Mouse (Mus musculus) kidney, adult 11 months (tissue): ENCODE results near the gene Glud1.
"Not testable (repeated sequence)": the region's sequence is repeated elsewhere in the genome, so short reads cannot be mapped to it uniquely, and the experiment has no call there.

Source experiments
- DNase-seq: peaks from one replicate; pipeline ENCODE4 v3.0.0; 2022

Glud1 gene

DNA sequence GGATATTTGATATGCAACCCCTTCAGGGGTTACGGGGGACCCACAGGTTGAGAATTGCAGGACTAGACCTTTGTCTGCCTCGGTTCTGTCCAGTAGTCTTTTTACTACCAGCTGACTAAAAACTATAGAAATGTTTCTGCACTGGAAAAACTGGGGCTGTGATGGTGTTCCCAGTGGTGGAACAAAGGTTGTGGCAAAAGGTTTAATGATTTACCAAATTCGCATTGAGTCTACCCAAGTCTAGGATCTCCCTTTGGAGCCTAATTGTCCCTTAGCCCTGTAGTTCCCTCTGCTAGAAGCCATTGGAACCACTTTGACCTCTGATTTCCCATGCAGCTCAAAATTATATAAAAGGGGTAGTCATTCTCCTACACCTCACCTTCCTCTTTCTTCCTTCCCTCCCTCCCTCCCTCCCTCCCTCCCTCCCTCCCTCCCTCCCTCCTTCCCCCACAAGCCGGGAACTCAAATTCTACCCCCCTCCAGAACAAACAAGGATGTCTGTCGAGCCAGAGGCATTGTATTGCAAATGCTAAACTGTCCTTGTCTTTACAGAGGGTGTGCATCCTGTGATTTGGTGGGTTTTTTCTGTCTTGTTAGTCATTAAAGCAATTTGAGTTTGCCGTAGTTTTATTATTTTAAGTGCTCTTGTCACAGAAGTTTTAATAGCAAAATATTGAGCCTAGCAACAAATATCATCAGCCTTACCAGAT is 2.0 kb downstream of the Glud1 start:
- DNase-seq, result peak; percentile 71

DNA sequence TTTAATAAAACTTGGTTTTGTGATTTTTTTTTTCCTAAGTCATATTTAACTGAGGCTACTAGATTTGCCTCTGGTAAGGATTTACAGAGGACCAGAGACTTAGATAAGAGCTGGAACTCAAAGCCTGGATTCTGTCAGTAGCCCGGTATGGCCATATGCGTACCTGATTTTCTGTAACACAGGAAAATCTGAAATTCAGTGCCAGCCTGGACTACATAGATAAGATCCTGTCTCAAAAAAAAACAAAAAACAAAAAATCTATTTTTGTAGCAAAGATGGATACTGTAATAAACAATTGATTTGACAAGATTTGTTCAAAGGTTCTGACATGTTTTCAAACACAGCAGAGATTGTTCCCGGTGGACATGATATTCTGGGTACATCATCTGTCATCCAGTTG is 3.1 kb downstream of the Glud1 start:
- no peak for DNase-seq

DNA sequence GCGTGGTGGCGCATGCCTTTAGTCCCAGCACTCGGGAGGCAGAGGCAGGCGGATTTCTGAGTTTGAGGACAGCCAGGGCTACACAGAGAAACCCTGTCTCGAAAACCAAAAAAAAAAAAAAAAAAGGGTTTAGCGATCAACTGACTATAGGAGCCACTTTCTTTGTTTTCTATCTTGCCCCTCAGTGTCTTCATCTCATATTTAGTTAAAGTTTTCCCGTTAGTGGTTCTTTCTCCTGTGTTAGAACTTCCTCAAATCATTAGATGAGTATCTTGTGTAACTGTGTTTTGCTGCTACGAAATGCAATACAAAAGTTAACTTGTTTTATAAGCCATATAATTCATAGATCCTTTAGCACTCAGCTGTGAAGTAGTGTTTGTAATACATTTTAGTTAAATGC is 3.9 kb downstream of the Glud1 start:
- not testable (repeated sequence) for DNase-seq

DNA sequence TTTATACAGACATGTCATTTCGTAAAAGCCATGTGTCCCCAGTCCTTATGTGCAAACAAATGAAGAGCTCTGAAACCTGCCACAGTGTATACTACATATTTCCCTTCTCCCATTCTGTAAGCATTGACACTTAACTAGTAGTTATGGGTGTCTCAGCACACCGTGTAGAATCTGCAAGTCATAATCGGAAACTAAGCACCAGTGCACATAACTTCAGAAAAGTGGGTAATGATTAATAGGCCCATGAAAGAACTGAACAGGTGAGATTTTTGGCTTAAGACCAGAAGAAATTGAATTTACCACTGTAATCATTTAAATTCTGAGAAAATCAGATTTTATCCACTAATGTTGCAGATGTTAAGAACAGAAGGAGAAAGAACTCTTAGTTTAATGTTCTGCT is 4.3 kb downstream of the Glud1 start:
- DNase-seq, result no peak

DNA sequence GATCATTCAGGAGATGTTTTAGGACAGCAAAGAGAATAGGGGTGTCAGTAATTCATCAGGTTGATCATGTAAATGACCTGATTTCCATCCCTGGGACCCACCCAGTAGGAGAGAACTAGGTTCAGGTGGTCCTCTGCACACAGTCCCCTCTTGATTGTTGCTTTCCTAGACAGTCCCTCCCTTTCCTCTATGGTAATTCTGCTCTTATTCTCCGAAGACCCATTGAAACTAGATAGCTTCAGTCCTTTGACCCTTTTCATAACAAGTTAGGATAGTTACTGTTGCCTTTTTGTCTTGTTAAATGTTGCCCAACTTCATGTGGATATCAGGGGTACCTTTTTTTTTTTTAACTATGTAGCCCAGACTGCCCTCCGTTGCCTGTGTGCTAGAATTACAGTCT is 5.8 kb downstream of the Glud1 start:
- DNase-seq, result no peak

DNA sequence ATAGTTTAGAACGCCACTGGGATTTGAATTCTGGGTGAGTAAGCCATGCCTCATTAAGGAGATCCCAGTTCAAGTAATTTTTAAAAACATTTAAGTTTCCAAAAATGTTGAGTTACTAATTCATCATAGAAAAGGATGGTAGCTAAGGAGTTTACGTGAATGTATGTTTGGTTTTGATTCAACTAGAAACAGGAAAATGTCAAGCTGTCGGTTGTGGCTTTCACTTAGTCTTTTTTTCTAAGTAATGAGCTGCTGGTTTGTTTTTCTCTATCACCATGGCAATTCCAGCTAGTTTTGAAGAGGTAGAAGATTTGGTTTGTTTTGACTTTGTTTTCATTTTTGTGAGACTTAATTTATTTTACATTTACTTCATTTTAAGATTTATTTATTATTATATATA is 6.9 kb downstream of the Glud1 start:
- no peak for DNase-seq

DNA sequence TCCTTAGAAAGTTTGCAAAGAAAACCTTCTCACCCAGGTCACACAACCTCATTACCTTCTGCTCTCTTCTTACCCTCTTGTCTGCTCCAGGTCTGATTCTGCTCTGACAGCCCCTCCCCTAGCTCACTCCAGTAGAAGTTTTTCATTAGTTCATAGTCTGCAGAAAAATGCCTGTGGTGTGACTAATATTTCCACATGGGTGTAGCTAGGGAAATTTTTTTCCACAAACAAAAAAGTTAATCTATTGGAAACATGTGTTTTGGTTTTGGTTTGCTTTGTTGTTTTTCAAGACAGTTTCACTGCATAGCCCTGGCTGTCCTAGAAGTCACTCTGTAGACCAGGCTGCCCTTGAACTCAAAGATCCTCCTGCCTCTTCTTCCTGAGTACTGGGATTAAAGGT is 7.6 kb downstream of the Glud1 start:
- DNase-seq, result no peak

DNA sequence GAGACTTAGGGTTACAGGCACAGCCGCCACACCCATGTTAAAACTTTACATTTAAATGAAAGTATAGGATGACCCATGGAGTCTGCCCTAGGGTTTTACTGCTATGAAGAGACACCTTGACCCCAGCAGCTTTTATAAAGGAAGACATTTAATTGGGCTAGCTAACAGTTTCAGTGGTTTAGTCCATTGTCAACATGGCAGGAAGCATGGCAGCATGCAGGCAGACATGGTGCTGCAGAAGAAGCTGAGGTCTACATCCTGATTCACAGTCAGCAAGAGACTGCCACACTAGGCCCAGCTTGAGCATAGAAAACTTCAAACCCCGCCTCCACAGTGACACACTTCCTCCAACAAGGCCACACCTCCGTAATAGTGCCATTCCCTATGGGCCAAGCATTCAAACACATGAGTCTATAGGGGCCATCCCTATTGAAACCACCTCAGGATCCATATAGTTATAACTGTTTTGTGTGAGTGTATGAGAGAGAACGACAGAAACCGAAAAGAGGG is 13.1 kb downstream of the Glud1 start:
- no peak for DNase-seq

DNA sequence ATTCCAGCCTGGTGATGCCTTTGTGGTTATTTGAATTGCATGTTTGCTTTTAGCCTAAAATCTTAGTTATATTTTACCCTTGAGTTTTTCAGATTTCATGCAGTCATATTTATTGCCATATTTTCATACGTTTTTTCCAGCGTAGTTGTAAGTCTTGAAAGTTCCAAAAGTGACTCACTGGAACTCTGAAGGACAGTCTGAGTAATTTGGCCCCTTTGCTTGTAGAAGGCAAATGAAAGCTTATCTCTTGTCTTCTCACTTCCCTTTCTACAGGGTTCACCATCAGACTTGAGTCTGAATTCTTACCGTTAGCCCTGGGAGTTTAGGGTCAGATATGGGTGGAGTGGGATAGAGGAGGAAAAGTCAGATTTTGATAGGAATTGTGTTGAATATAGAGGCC is 16.1 kb downstream of the Glud1 start:
- no peak for DNase-seq

DNA sequence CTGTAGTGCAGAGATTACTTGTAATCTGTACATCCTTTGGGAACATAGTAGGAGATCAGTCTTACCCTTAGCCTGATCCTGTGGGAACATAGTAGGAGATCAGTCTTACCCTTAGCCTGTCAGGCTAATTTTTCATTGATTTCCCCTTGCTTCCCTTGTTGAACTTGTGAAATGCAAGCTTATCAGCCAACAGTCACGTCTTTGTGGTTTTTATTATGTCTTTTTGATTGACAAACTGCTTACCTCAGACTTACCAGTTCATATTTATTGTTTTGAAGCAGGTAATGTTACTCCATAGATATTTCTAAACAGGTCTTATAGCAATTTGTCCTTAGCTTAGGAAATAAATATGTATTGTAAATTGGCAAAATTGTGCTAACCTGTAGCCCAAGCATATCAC is 17.1 kb downstream of the Glud1 start:
- no peak for DNase-seq

DNA sequence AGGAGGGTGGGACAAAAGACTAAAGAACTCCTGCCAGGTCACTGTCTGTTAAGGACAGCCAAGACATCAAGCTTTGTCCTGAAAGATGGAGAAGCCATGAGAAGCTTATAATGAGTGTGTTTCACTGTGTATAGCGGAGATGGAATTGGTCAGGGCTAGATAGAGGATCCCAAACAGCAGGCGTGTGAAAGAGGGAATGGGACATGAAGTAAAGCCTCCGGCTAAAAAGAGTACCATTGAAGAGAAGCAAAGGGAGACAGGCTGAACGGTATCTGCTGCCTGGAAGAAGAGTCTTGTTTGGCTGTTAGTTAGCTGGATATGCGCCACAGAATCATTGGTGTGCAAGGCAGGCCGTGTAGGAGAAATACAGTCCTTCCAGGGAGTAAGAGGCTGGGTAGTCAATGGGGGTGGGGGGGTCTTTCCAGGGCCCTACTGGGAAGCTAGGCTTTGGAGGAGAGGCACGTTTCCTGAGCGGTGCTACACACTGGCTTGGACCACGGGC is 20.2 kb downstream of the Glud1 start:
- DNase-seq, result no peak

DNA sequence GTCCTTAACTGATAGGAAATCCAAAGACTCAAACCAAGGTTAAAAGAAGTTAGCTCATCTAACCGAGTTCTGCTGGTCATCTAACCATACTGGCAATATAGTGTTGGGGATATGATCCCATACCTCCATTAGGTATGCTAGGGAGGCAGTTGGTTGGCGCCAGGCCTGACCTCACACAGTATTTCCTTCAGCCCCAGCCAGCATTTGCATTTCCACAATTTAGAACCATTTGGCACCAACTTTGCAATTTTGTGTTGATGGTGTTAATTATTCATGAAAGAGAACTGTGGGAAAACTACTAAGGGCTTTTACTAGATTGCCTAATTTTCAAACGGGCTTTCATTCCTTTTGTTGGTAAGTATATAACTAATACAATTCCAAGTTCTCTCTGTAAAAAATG is 21.4 kb downstream of the Glud1 start:
- DNase-seq, result peak; percentile 63

DNA sequence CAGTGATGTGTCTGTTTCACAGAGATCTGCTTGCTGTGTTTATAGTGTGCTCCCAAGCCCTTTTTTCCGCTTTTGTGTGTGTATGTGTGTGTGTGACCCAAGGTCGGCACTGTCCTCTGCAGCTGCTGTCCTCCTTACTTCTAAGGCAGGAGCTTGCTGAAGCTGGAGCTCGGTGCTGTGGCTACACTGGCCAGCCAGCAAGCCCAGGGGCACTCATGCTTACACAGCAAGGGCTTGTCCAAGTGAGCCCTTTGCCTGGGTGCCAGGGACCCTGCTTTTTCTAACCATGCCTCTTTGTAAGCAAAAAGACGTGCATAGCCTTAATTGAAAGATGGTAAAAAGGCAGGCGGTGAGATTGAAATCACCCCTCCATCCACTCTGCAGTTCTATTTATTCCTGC is 21.9 kb downstream of the Glud1 start:
- no peak for DNase-seq

DNA sequence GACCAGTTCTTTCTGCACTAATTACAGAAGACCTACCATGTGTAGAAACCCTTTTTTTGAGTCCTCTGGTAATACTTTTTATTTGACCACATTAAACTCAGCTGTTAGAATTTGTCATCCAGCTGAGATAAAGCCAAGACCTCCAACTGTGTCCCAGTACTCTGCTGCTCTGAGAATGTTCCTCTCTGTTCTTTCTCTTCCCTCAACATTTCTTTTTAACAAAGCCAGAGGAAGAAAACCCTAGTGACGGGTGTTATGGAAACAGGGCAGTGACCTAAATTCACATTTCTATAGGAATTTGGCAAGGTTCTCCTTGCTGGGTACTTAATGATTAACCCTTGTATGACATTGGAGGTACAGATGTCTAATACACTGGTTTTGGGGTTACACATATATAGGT is 28.9 kb downstream of the Glud1 start:
- DNase-seq, result no peak

DNA sequence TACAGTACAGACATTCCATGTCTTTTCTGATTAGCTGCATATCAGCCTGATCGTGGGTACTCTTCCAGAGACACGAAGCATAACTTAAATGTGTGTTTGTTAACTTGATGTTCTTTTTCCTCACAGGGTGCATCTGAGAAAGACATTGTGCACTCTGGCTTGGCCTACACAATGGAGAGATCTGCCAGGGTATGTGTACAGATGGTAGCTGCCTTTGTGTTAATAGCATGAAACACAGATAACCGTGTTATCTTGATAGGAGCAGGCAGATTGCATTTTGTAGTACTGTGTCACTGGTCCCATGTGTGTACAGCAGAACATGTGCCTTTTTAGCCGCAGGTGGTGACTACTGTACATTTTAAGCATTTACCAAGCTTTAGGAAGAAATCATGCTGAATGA is 31.5 kb downstream of the Glud1 start:
- no peak for DNase-seq

DNA sequence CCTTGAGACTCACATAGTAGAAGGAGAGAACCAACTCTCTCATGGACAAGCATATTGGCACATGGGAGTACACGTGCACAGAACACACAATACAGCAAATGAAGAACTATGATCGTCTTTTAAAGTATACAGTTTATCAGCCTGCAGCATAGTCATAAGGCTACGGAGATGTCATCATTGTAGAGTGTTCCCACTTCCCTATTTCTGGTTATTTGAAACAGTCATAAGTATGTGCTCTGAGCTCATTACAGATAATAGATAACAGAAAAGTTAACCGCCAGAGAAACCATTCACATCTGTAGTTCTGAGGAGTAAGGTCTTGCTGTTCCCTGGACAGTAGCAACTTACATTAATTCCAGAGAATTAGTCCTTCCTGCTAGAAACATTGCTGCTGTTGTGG is 32.6 kb downstream of the Glud1 start:
- no peak for DNase-seq

DNA sequence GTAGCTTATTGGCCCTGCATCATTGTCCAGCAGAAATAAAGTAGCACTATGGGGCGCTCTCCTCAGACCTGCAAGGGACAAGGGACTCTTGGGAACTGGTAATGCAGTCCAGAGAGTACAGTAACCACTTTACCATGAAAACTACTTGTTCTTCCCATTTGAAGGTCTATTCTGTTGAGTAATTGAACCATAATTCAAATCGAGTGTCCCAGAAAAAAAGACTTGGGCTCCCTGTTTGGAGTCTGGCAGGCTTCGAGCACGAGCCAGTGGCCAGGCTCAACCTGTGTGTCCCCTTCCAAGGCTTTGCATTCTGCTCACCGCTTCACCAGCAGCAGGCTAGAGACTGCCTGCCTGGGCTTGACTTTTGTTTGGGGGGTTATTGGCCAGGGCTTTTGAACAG is 33.8 kb downstream of the Glud1 start:
- no peak for DNase-seq

DNA sequence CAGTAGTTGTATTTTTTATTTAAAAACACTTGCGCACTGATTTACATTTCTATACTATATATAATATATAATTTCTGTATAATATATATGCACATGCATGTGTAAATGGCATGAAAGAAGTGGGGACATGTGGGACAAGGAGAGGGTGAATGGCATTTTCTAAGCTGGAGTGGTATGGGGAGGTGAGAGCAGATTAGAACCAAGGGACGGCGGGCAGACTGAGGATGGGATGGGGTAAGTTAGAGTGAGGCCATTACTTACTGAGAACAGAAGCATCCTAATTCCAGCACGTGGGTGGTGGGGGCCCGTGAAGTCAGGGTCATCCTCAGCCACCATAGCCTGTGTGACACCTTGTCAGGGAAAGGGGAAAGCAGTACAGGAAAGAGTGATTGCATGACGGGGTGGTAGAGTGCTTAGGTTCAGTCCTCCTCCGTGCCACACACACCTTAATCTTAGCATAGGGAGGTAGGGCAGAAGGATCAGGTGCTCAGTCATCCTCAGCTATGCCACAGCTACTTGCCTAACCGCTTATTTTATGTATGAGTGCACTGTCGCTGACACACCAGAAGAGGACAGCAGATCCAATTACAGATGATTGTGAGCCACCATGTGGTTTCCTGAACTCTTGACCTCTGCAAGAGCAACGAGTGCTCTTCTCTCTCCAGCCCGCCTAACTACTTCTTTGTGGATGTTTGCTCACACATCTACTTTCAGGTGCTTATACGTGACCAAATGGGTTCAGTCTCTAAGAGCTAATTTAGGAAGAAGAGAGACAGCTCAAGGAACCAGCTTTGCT is 35.4 kb downstream of the Glud1 start:
- no peak for DNase-seq

DNA sequence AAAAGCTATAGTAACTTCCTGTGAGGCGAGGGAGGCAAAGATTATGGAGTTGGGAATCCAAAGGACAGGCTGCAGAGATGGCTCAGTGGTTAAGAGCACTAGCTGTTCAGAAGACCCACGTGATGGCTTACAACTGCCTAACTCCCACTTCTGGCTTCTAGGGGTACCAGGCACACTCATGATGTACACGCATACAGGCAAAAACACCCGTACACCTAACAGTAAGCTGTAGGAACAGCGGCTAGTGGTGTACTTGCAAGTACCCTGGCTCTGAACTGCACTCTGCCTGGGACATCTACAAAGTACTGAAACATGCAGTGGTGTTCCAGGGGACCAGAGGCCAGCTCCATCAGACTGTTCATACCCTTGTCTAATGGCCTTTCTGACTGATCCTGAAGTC is 36.6 kb downstream of the Glud1 start:
- DNase-seq, result no peak

DNA sequence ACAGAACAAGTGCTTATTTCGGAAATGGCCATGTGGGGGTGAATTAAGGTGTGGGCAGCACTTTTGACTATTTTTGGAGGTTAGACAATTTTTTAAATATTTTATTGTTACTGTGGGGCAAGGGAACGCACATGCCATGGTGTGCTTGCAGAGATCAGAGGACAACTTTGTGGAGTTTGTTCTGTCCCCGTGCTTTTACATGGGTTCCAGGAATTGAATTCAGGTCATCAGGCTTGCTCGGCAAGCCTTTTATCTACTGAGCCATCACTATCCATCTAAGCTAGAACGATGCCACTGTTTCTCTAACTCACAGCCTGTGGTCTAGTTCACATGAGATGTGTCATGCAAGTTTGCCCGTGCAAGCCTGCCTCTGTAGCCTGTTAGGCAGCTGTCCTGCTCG is 37.8 kb downstream of the Glud1 start:
- DNase-seq, result no peak

DNA sequence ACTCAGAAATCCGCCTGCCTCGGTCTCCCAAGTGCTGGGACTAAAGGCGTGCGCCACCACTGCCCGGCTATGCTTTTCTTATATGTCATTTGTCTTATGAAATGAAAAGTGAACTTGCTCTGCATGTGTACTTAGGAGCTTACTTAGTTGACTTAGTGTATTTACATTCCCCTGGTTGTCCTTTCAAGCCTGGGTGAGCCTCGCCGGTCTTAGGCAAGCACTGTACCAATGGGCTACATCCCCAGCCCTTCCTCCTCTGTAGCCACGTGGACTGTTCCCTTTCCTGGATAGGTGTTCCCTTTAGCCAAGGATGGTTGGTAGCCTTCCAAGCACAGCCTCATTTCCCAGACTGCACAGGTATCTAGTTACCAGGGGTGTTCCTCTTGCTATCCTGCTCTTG is 38.5 kb downstream of the Glud1 start:
- peak; percentile 55 for DNase-seq

DNA sequence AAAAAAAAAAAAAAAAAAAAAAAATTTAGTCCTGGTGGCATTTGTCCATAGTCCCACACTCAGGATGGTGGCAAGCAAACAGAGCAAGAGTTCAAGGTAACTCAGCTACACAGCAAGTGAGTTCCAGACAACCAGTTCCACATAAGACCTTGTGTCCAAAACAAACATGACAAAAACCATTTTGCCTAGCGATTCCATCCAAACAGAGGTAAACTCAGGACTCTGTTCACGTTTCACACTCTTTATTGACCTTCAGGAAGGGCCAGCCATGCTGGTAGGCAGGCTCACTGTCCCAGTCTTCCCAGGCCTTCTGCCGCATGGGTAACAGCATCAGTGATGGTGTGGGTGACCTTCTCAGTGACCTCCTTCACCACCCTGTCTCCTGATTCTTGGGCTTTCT is 41.1 kb downstream of the Glud1 start:
- no peak for DNase-seq

DNA sequence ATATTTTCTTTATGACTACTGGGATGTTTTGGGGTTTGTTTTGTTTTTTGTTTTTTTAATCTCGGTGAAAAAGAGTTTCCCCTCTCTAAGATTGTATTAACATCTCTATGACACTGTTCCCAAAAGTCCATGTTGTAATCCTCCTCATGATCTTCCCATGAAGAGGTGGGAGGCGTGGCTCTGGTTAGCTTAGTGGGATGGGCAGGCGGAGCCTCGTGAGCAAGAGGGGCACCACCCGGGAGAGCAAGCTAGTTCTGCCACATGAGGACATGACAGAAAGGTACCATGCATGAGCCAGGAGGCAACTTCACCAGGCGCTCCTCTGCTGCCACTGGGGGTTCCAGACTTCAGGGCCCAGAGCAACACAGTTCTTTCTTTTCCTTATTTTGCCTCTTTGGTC is 42.0 kb downstream of the Glud1 start:
- no peak for DNase-seq

DNA sequence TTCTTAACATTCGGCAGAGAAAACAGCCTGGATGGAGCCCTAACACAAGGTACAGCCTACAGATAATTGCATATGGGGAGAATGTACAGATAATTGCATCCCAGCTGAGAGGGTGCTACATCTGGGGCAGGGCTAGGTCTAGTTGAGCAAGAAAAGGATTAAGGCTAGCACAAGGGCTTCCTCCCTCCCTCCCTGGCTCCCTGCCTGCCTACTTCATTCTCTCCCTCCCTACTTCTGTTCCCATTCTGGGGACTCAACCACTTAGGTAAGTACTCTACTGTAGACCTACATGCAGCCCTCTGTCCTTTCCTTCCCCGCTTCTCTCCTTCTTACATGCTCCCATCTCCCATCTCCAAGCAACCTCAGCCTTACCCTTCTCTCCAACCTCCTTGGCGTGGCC is 42.8 kb downstream of the Glud1 start:
- DNase-seq, result no peak
